Mouse (Mus musculus) spleen, adult 2 months (tissue): ENCODE measurements around the gene Lnpep. TPM values are rescaled to one million over a fixed set of nuclear protein-coding genes. Genes with fewer than 3 reads are reported as not detected.

Source experiments
- DNase-seq, 2 experiments: peaks; one replicate each; pipeline versions ENCODE4 v3.0.0 to v3.0.0-alpha.2; 2012 to 2021; ENCODE audit warnings: low spot score in 2 of 2, low read depth in 1 of 2
- H3K27ac ChIP-seq: fragments of 200-500 bp; 2 replicates; pipeline ENCODE4 v1.5.1; 2012; ENCODE audit warnings: low read length, inconsistent platforms; ENCODE audit not compliant: insufficient read depth
- H3K27me3 ChIP-seq: fragments of 200-500 bp; 2 replicates; pipeline ENCODE4 v1.6.1; 2012; ENCODE audit warnings: mild to moderate bottlenecking, moderate library complexity, low read length, inconsistent platforms; ENCODE audit not compliant: control insufficient read depth, insufficient read depth
- H3K36me3 ChIP-seq: fragments of 200-500 bp; 2 replicates; pipeline ENCODE4 v1.6.1; 2012; ENCODE audit warnings: mild to moderate bottlenecking, low read length, inconsistent platforms; ENCODE audit not compliant: control insufficient read depth, insufficient read depth
- H3K4me1 ChIP-seq: fragments of 200-500 bp; 2 replicates; pipeline ENCODE4 v1.6.1; 2011; ENCODE audit warnings: inconsistent platforms; ENCODE audit not compliant: control insufficient read depth, insufficient read depth, insufficient read length
- H3K4me3 ChIP-seq: fragments of 200-500 bp; 2 replicates; pipeline ENCODE4 v1.5.1; 2011; ENCODE audit warnings: mild to moderate bottlenecking, inconsistent platforms; ENCODE audit not compliant: insufficient read depth, insufficient read length; ENCODE audit errors: extremely low read depth
- CTCF ChIP-seq: fragments of 200-500 bp; IDR thresholded peaks from 2 replicates; pipeline ENCODE4 v1.5.1; 2011; ENCODE audit warnings: mild to moderate bottlenecking, inconsistent platforms; ENCODE audit not compliant: insufficient read depth, insufficient read length, insufficient replicate concordance; ENCODE audit errors: extremely low read depth
- POLR2A ChIP-seq: fragments of 200-500 bp; IDR thresholded peaks from 2 replicates; pipeline ENCODE4 v1.6.1; 2011; ENCODE audit warnings: low read depth, low read length, inconsistent platforms
- WGBS: fragments of 180-500 bp; shearing (Covaris S2); methylation state at CpG from one replicate; pipeline ENCODE4 v1.1.7; 2018; 5-methylcytosine and 5-hydroxymethylcytosine counted together
- polyA plus RNA-seq: library from polyadenylated mRNA; depleted of rRNA; stranded (reverse); fragments of >200 nt; gene quantifications from 2 replicates; pipeline ENCODE4 v1.2.3, GENCODE M21; 2012

Lnpep gene
- polyA plus RNA-seq, 1 experiment = 7.4 TPM

DNA sequence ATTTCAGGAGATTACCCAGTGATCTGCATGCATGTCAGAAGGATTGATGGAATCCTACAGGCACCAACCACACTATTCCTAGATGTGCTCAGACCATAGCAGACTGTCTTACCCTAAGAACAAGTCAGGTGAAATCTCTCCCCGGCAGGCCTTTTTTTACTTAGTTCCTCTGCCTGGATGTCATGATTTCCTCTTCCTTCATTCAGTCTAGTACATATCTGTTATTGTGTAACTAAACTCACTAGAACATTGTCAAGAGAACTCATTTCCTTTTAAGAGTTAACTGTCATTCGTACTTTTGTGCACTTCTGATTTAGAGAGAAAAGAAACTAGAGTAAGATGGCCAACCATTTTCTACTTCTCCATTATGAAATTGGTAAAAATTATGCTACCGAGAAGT lies 43.6 kb downstream of the Lnpep start:
- WGBS = 20% methylated on average over 3 of the region's 3 CpGs

DNA sequence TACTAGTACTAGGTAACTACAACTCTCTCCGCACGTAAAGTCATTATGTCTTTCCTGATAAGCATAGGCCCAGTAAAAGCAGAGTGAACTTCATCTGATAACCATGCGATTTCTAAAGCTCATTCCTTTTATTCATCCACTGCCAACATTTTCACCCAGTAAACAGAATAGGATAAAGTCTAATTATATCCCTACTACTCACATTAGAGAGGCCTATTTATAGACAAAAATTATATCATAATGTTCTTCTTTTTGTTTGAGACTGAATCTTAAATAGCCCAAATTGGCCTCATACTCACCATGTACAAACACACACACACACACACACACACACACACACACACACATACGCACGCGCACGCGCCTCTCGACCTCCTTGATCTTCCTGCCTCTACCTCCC lies 48.5 kb downstream of the Lnpep start:
- TF ChIP-seq POLR2A (no peak), CTCF (no peak)
- peaks cover 2% of the 10 kb centered on the region; the same call in 1 of the 2 replicates for H3K4me1 ChIP-seq
- no peak overlapping the region for H3K27ac ChIP-seq
- peaks cover 33% of the 10 kb centered on the region for H3K36me3 ChIP-seq
- no peaks in the 10 kb centered on the region for H3K27me3 ChIP-seq
- no peak overlapping the region for H3K4me3 ChIP-seq
- WGBS = 92% methylated on average over 9 of the region's 9 CpGs
- no peak for DNase-seq

More for the DNA sequence above, 43.6 kb downstream of the Lnpep start:
- DNase-seq = no peak
- no peak overlapping the region for H3K4me3 ChIP-seq
- H3K4me1 ChIP-seq = peaks cover 16% of the 10 kb centered on the region
- peak overlapping the region; percentile 25; the same call in 1 of the 2 replicates for H3K27ac ChIP-seq
- peaks cover 8% of the 10 kb centered on the region for H3K36me3 ChIP-seq
- no peak for TF ChIP-seq POLR2A
- TF ChIP-seq CTCF = no peak
- no peaks in the 10 kb centered on the region for H3K27me3 ChIP-seq

DNA sequence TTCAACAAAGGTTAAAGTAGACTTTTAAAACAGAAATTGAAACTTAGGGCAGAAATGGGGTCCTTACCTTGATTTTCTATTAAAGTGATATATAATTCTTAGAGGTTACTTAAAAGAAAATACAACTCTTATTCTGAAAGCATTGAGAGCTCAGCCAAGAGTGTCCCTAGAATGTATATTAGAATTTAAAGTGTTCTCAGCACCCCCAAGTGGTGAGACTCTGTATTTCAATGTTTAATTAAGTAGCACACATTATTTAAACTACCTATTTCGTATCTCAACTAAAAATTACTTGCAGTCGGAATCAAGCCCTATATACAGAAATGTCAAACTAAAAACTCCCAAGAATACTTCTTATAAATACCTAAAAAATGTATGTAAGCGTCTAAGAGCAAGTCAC lies 57.8 kb downstream of the Lnpep start:
- Histone ChIP-seq H3K4me1 (no peaks in the 10 kb centered on the region), H3K4me3 (no peak overlapping the region), H3K27me3 (no peaks in the 10 kb centered on the region), H3K27ac (no peak overlapping the region), H3K36me3 (peaks cover 17% of the 10 kb centered on the region)
- WGBS = 77% methylated on average over 3 of the region's 3 CpGs
- TF ChIP-seq POLR2A = no peak
- TF ChIP-seq CTCF = no peak
- DNase-seq = peak in 1 of 2 experiments; percentile 34

DNA sequence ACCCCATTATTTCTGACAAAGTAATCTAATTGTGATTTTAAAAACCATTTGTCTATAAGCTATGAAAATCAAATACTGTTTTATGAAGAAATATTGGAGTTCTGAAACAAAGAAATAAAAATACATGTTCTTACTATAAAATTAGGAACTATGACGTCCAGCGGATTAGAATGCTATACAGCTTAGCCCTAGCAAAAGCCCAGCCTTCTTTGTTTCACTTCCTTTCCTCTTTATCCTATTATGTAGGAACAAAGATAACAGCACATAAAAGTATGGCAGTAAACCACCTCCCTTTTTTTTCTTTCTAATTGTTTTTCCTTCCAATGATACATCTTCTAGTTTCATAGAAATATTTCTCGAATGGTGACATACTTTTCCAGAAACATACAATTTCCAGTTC lies 75.9 kb downstream of the Lnpep start:
- no peak for DNase-seq
- Histone ChIP-seq H3K27me3 (no peaks in the 10 kb centered on the region), H3K36me3 (peaks cover 13% of the 10 kb centered on the region), H3K27ac (no peak overlapping the region), H3K4me3 (no peak overlapping the region), H3K4me1 (no peaks in the 10 kb centered on the region)
- 76% methylated on average over 3 of the region's 3 CpGs for WGBS
- no peak for TF ChIP-seq POLR2A
- no peak for TF ChIP-seq CTCF

DNA sequence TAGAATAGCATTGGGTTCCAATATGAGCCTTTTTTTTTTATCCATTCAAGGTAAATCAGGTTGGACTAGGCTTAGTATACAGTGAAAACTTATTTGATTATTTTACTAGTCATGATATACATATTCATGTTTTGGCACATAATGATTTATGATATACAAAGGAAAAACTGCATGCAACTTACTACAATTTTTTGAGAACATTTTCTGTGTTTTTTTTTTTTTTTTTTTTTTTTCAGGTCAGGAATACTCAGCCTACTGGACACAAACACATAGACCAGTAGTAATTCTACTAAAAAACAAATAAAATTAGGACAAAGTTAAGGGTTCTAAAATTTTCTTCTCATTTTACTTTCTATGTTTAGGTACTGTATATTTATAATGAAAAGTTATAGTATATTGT lies 93.5 kb downstream of the Lnpep start:
- DNase-seq = no peak
- peaks cover 25% of the 10 kb centered on the region for H3K36me3 ChIP-seq
- no peaks in the 10 kb centered on the region for H3K27me3 ChIP-seq
- no peaks in the 10 kb centered on the region for H3K4me1 ChIP-seq
- H3K27ac ChIP-seq = no peak overlapping the region
- TF ChIP-seq CTCF = no peak
- no peak for TF ChIP-seq POLR2A
- H3K4me3 ChIP-seq = no peak overlapping the region

DNA sequence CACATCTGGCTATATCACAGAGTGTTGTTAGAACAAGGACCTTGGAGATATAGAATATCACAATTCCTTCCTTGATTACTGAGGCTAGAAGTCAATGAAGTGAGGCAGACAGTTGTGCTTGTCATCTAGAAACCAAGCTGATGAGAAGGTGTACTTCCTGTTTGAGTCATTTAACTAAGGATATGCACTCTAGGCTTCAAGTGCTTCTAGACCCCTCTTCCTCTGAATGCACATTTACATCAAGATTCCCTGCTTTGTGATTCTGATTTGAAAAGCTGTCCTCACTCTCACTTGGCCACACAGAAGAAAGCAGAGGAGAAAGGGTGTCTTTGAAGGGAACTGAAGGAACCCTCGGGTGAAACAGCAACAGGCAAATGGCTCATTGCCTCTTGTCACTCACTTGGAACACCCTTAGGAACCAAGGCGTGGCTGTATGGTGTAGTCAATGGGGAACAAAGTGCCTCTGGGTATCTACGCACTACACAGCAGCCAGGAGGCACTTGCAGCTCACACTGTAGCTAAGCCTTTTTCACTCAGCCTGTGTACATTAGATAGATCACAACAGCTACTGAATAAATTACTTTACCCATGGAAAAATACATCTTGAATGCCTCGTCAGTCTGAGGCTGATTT lies 108.3 kb downstream of the Lnpep start:
- peaks cover 4% of the 10 kb centered on the region; the same call in 1 of the 2 replicates for H3K36me3 ChIP-seq
- TF ChIP-seq POLR2A (no peak), CTCF (no peak)
- H3K27me3 ChIP-seq = no peaks in the 10 kb centered on the region
- WGBS = 64% methylated on average over 4 of the region's 4 CpGs
- no peak for DNase-seq
- H3K27ac ChIP-seq = no peak overlapping the region
- H3K4me1 ChIP-seq = no peaks in the 10 kb centered on the region; the same call in 1 of the 2 replicates
- H3K4me3 ChIP-seq = no peak overlapping the region

DNA sequence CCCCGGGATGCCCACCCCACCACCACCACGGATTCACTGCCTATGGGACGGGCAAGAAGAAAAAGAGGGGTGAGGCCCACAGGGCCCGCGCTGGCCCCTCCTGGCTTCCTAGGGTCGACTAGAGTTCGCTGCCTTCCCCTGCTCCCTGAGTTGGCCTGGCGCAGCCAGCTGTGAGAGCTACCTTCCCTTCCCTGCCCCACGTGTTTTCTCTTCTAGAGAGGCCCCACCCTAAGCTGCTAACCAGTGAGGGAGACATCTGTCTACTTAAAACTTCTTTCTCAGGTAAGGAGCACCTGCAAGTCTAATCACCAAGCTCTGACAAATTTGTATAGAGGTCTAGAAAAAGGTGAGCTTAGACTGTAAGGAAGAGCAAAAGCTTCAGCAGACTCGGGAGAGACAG lies 118.2 kb downstream of the Lnpep start:
- H3K27ac ChIP-seq = no peak overlapping the region
- H3K4me1 ChIP-seq = no peaks in the 10 kb centered on the region
- no peak overlapping the region for H3K4me3 ChIP-seq
- no peaks in the 10 kb centered on the region for H3K36me3 ChIP-seq
- H3K27me3 ChIP-seq = no peaks in the 10 kb centered on the region
- WGBS = 90% methylated on average over 10 of the region's 10 CpGs
- TF ChIP-seq CTCF = no peak
- no peak for TF ChIP-seq POLR2A
- no peak for DNase-seq
